Mouse (Mus musculus) C3H10T1/2 (cell line): ENCODE results near the gene Vps52. TPM values are rescaled to one million over a fixed set of nuclear protein-coding genes. Genes with fewer than 3 reads are reported as not detected.

ENCODE experiments used
- polyA plus RNA-seq, 2 experiments: library from polyadenylated mRNA; unstranded; fragments of >200 nt; fragmentation: generic; extraction: Trizol; gene quantifications; one replicate each; pipeline ENCODE4 v1.2.1; 2012; ENCODE audit warnings: missing spikeins in 2 of 2

The Vps52 gene
- polyA plus RNA-seq: 10 to 100 TPM; 20.0 to 36.5 TPM

DNA sequence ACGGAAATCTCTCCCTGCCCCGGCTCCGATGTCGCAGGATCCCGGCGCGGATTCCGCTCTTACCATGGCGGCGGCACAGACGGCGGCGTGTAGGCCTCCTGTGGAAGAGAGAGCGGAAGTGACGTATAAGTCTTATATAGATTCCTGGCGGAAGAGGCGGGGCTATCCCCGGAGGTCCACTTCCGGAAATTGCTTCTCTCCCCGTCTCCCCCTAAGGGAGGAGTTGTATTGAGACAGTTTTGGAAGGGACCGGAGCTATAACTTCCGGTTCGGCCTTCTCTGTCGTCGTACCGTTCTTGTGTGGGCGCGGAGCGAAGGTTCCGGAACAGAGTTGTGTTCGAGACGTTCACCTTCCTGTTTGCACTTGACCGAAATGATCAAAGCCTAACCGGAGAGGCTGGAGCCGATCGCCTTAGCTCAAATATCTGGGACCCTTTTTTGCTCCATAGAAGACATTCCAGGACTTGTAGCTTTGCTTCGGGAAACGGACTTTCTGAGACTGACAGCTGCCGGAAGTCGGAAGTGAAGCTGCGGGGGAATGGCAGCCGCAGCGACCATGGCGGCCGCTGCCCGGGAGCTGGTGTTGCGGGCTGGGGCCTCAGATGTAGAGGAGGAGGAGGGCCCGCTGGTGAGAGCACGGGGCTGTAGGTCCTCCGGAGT, at the start of gene Vps52, which contains the start of gene Rps18:
Vps52 (plus strand) TSS at position 258 of the 660 bp plus-strand sequence.
Rps18 (minus strand) TSS at position 447 of the 660 bp plus-strand sequence.

DNA sequence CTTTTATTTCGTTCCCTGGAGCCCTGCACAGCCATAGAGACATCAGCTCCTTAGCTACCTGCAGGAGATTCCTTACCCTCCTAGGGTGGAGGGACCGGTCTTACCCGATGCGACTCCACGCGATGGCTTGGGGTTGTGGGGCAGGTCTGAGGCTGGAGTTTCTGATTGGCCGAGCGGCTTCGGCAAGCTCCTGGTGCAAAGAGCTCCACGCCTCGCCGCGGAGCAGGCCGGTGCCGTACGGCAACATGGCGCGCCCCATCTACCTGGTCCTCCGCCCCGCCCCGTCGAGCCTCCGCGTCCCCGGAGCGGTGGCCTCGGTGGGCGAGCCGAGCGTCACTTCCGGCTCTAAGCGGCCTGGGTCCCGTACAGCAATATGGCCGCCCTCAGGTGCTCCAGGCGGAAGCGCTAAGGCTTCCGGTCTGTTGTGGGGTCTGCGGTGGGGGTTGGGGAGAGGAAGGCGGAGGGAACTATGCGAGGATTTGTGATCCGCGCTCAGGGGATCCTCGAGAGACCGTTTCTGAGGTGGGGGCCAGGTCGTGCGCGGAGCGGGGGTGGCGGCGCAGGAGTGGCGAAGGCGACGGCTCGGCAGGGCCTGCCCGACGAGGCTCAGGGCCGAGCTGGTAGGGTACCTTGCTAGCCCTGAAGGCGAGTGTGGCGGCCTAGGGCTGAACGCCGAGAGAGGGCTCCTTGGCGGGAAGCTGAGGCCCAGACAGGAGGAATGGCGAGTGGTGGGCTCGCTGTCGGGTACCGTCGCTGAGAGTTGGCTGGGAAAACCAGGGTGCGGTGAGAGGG, 46.3 kb upstream of the Vps52 start, which contains the start of gene Daxx:
Daxx (plus strand) TSS at position 338 of the 792 bp plus-strand sequence.

DNA sequence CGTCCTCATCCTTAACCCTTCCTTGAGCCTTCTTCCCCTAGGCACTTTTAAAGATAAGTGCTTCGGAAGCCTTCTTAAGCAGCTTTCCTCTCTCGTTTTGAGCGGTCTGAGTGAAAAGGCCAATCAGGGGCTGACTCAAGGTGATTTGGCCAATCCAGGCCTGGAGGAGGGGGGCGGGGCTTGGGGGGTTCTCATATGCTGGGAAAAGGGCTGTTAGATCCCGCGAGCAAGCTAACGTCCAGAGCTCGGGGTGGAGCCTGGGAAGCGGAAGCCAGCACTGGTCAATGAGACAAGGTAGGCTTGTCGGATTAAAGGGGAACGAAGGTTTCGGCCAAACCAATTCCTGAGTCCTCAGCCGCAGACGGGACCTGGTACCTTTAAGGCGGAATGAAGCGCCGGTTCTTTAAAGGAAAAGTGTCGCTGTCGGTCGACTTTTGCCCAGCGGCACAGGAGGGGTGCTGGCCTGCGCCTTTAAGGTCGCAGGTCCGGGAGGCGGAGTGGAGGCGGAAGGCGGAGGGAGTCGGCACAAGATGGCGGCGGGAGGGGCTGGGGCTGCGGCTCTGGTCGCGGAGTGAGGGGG, 39.9 kb upstream of the Vps52 start, which contains the start of the genes Tapbp and Zbtb22:
Tapbp (plus strand) TSS at position 229 of the 580 bp plus-strand sequence.
Zbtb22 (plus strand) TSS at position 234 of the 580 bp plus-strand sequence.

DNA sequence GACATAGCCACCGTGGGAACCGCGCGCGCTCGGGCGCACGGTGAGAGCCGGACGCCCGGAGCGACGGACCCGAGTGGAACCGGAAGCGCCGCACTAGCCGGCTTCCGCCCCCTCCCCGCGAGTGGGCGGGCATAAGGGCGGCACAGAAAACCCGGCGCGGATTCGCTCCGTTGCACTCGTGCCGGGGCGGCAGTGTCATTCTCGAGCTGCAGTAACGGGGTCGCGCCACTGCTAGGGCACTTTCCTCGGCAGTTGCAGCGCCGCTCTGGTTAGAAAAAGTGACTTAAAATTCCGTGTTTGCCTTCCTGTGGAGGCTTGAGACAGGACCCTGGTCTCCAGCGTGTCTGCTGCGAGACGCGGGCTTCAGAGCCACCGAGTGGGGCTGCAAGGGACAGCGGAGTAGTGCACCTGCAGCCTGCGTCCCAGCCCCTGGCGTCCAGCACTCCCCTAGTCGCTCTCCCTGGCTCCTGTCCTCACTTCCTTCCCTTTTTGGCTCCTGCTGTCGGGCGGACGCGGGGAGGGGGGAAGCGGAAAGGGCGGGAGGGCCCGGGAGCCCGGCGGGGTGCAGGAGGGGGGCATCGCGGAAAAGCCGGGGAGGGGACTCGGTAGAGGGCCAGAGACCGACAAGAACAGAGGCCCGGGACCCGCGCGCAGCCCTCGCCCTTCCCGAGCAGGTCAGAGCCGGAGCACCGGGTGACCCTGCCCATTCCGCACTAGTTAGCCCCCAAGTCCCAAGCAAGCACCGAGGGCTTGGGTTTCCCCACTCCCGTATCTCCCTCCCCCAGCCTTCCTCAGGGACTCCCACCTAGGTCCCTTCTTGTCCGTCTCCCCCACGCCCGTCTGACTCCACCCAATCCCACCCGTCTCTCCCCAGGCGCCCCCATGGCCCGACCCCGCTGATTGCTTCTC, 26.0 kb upstream of the Vps52 start, which contains the start of gene Rgl2:
Rgl2 (plus strand) TSS at position 173 of the 909 bp plus-strand sequence.

DNA sequence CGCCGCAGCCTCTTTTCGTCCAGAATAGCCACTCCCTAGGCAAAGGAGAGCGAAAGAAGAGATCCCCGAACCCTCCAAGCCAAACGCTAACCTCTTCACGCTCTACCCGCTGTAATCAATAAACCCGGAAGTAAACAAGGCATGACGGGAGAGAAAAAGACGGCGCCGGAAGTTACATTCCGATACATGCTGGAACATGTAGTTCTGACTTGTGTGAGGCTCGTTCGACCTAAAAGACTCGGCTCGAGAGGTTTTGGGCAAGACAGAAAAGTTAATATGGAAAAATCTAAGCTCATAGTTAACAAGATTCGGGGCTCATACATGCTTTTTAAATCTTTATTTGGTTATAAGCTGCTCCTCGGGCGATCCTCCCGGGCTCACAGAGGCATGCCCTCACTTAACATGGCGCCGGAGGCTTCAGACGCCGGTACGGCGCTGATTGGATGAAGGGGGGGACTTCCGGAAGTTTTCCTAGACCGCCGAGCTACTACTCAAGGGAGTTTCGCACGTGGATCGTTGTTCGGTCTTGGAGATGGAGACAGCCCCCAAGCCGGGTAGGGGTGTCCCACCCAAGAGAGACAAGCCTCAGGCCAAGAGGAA, 15.3 kb upstream of the Vps52 start, which contains the start of the genes Pfdn6 and Wdr46:
Pfdn6 (minus strand) TSS at position 138 of the 600 bp plus-strand sequence.
Wdr46 (plus strand) TSS at position 455 of the 600 bp plus-strand sequence.

DNA sequence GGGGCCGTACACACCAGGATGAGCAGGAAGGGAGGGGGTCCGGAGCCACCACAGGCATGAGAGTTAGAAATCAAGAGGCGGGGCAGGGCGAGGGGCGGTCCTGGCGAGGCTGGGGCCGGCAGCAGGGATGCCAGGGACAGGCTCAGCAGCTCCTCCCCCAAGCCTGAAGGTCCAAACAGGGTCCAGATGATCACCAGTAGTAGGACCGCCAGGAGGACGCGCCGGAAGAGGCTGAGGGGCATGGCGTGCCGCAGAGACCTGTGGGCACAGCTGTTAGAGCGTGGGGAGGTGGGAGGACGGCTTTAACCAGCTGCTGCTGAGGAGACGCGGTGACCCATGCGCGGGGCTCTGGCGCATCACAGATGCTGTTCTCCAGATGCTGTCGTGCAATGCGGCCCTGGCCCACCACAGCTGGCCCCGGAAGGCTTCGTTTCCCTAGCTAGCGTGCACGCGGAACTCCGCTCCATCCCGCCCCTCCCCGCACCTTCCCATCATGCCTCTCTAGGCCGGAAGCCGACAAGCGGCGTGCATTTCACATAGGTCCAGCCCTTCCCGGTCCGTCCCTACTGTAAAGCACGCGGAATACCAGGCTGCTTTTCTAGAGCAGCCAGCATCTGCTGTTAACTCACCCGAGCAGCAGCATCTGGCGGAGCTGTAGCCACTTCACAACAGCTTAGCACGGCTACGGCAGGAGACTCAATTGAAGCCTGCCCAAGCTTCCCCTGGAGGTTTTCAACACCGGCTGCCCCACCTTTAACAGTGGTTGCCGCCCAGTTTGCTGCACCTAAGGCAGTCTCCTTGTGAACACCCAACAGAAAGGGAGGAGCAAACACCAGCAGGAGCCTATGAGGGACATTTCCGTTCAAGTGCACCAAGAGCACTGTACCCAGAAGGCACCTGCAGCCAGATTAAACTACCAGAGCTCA, 4.3 kb upstream of the Vps52 start, which contains the start of gene B3galt4:
B3galt4 (minus strand) TSS at position 468 of the 926 bp plus-strand sequence.

DNA sequence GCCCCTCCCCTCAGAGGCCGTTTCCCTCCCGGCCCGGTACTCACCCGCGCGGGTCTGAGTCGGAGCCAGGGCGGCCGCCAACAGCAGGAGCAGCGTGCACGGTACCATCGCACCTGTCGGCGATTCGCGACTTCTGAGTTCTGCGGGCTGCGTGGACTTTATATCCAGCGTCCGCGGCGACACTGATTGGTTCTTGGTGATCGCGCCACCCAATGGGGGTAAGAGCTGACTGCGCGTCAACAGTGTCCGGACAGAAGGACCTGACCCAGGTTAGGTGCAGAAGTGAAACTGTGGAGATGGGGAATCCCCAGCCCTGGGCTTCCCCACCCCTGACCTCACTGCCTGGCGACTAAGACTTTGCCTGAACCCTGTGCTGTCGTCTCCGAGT, 44.5 kb downstream of the Vps52 start, which contains the start of gene H2-K1:
H2-K1 (minus strand) TSS at position 198 of the 388 bp plus-strand sequence.

Other genes with a start within 250 kb of the Vps52 start
- gene March2, start 237.1 kb upstream of the Vps52 start, polyA plus RNA-seq: 10 to 100 TPM; 40.8 to 81.8 TPM
- gene Rab11b, start 195.3 kb upstream of the Vps52 start, polyA plus RNA-seq: 100 to 1,000 TPM in 1 of 2 experiments, 10 to 100 TPM in 1; 96.4 to 219 TPM
- 100 to 1,000 TPM in 1 of 2 experiments, 10 to 100 TPM in 1; 32.8 to 266 TPM for gene Angptl4, start 174.0 kb upstream of the Vps52 start, polyA plus RNA-seq
- 1 to 10 TPM; 1.0 to 4.9 TPM for gene Kank3, start 145.3 kb upstream of the Vps52 start, polyA plus RNA-seq
- gene Rps28, start 131.2 kb upstream of the Vps52 start, polyA plus RNA-seq: over 10,000 TPM; 10,760 to 16,218 TPM
- 100 to 1,000 TPM; 479 to 931 TPM for gene Ndufa7, start 131.2 kb upstream of the Vps52 start, polyA plus RNA-seq
- 100 to 1,000 TPM in 1 of 2 experiments, 10 to 100 TPM in 1; 81.6 to 103 TPM for gene Cd320, start 112.7 kb upstream of the Vps52 start, polyA plus RNA-seq
- gene Gm7029, start 82.0 kb upstream of the Vps52 start, polyA plus RNA-seq: not detected
- gene Kifc1, start 65.2 kb upstream of the Vps52 start, polyA plus RNA-seq: 10 to 100 TPM; 39.2 to 77.3 TPM
- under 1 TPM in 1 of 2 experiments, not detected in 1; 0.06 TPM for gene Platr17, start 50.7 kb upstream of the Vps52 start, polyA plus RNA-seq
- 10 to 100 TPM; 13.4 to 31.0 TPM for gene Daxx, start 46.4 kb upstream of the Vps52 start, polyA plus RNA-seq
- 100 to 1,000 TPM in 1 of 2 experiments, 10 to 100 TPM in 1; 39.2 to 255 TPM for gene Tapbp, start 39.9 kb upstream of the Vps52 start, polyA plus RNA-seq
- gene Zbtb22, start 39.9 kb upstream of the Vps52 start, polyA plus RNA-seq: 10 to 100 TPM; 20.9 to 42.1 TPM
- 10 to 100 TPM; 19.9 to 40.0 TPM for gene Rgl2, start 26.3 kb upstream of the Vps52 start, polyA plus RNA-seq
- 100 to 1,000 TPM; 122 to 253 TPM for gene Pfdn6, start 15.5 kb upstream of the Vps52 start, polyA plus RNA-seq
- 10 to 100 TPM; 25.4 to 28.0 TPM for gene Wdr46, start 15.2 kb upstream of the Vps52 start, polyA plus RNA-seq
- gene B3galt4, start 4.3 kb upstream of the Vps52 start, polyA plus RNA-seq: 1 to 10 TPM in 1 of 2 experiments, under 1 TPM in 1; 0.66 to 1.2 TPM
- 100 to 1,000 TPM; 437 to 511 TPM for gene Rps18, start 189 bp downstream of the Vps52 start, polyA plus RNA-seq
- 10 to 100 TPM in 1 of 2 experiments, 1 to 10 TPM in 1; 4.9 to 16.7 TPM for gene H2-K1, start 44.5 kb downstream of the Vps52 start, polyA plus RNA-seq
- gene Ring1, start 68.9 kb downstream of the Vps52 start, polyA plus RNA-seq: 10 to 100 TPM; 21.3 to 55.6 TPM
- 10 to 100 TPM; 28.3 to 67.1 TPM for gene H2-Ke6, start 72.2 kb downstream of the Vps52 start, polyA plus RNA-seq
- 100 to 1,000 TPM; 129 to 161 TPM for gene Slc39a7, start 75.9 kb downstream of the Vps52 start, polyA plus RNA-seq
- gene Rxrb, start 76.0 kb downstream of the Vps52 start, polyA plus RNA-seq: 10 to 100 TPM; 41.4 to 60.6 TPM
- gene Col11a2, start 83.6 kb downstream of the Vps52 start, polyA plus RNA-seq: 1 to 10 TPM in 1 of 2 experiments, under 1 TPM in 1; 0.06 to 3.6 TPM
- not detected for gene H2-Oa, start 136.5 kb downstream of the Vps52 start, polyA plus RNA-seq
- 10 to 100 TPM in 1 of 2 experiments, 1 to 10 TPM in 1; 5.1 to 26.0 TPM for gene H2-DMa, start 163.7 kb downstream of the Vps52 start, polyA plus RNA-seq
- 100 to 1,000 TPM in 1 of 2 experiments, 10 to 100 TPM in 1; 56.1 to 145 TPM for gene Brd2, start 166.8 kb downstream of the Vps52 start, polyA plus RNA-seq
- under 1 TPM; 0.04 to 0.47 TPM for gene H2-DMb2, start 187.5 kb downstream of the Vps52 start, polyA plus RNA-seq
- gene H2-DMb1, start 197.3 kb downstream of the Vps52 start, polyA plus RNA-seq: under 1 TPM; 0.12 to 0.91 TPM
- gene Tap1, start 231.7 kb downstream of the Vps52 start, polyA plus RNA-seq: 1 to 10 TPM in 1 of 2 experiments, under 1 TPM in 1; 0.30 to 5.7 TPM
- 1 to 10 TPM in 1 of 2 experiments, under 1 TPM in 1; 0.21 to 2.7 TPM for gene Psmb9, start 232.0 kb downstream of the Vps52 start, polyA plus RNA-seq
- gene Psmb8, start 241.9 kb downstream of the Vps52 start, polyA plus RNA-seq: 1 to 10 TPM in 1 of 2 experiments, under 1 TPM in 1; 0.05 to 1.6 TPM
- gene Tap2, start 247.7 kb downstream of the Vps52 start, polyA plus RNA-seq: 10 to 100 TPM in 1 of 2 experiments, under 1 TPM in 1; 0.12 to 13.2 TPM